Mouse (Mus musculus) heart, postnatal 0 days (tissue): Measurements from ENCODE around the gene Hnrnpf. TPM values are rescaled to one million over a fixed set of nuclear protein-coding genes. Genes with fewer than 3 reads are reported as not detected.

Experiments used
- ATAC-seq: fragments of 200-750 bp; cut with Nextera tagmentation; 2 replicates; pipeline ENCODE4 v1.8.0; 2017; ENCODE audit warnings: low read depth, moderate number of reproducible peaks, moderate library complexity; ENCODE audit not compliant: insufficient read depth
- DNase-seq: peaks from one replicate; pipeline ENCODE4 v3.0.0-alpha.2; 2016; ENCODE audit warnings: low spot score
- H3K27ac ChIP-seq: fragments of 300-500 bp; sonication (generic); 2 replicates; pipeline ENCODE4 v1.5.1; 2014; ENCODE audit warnings: low read depth, mild to moderate bottlenecking
- H3K27me3 ChIP-seq: fragments of 300-500 bp; sonication (generic); 2 replicates; pipeline ENCODE4 v1.6.1; 2014; ENCODE audit warnings: low read length, mixed read lengths; ENCODE audit not compliant: control insufficient read depth, insufficient read depth
- H3K36me3 ChIP-seq: fragments of 300-500 bp; sonication (generic); replicated peaks from 2 replicates; pipeline ENCODE4 v1.6.1; 2014; ENCODE audit warnings: low read length, mixed read lengths; ENCODE audit not compliant: control insufficient read depth, insufficient read depth
- H3K4me1 ChIP-seq: fragments of 300-500 bp; sonication (generic); 2 replicates; pipeline ENCODE4 v1.6.1; 2014; ENCODE audit warnings: antibody characterized with exemption; ENCODE audit not compliant: control insufficient read depth, insufficient read depth
- H3K4me2 ChIP-seq: fragments of 300-500 bp; sonication (generic); 2 replicates; pipeline ENCODE4 v1.6.1; 2014; ENCODE audit warnings: low read depth, mild to moderate bottlenecking, low read length, moderate library complexity
- H3K4me3 ChIP-seq: fragments of 300-500 bp; sonication (generic); 2 replicates; pipeline ENCODE4 v1.5.1; 2014; ENCODE audit warnings: low read depth, low read length
- H3K9ac ChIP-seq: fragments of 300-500 bp; sonication (generic); replicated peaks from 2 replicates; pipeline ENCODE4 v1.6.1; 2014; ENCODE audit warnings: low read depth, low read length, mixed read lengths
- H3K9me3 ChIP-seq: fragments of 300-500 bp; sonication (generic); replicated peaks from 2 replicates; pipeline ENCODE4 v1.6.1; 2016; ENCODE audit warnings: low read length; ENCODE audit not compliant: control insufficient read depth
- CTCF ChIP-seq: IDR thresholded peaks from 2 replicates; pipeline ENCODE4 v1.5.1; 2016; ENCODE audit warnings: antibody characterized with exemption, control low read depth, low read depth
- EP300 ChIP-seq: IDR thresholded peaks from 2 replicates; pipeline ENCODE4 v1.6.1; 2016; ENCODE audit warnings: antibody characterized with exemption, low read depth
- WGBS: fragments of 180-500 bp; shearing (Covaris S2); extraction: QIAGEN DNeasy Blood & Tissue Kit; methylation state at CpG from one replicate; pipeline ENCODE4 v1.1.7; 2014; 5-methylcytosine and 5-hydroxymethylcytosine counted together
- polyA plus RNA-seq: library from polyadenylated mRNA; unstranded; fragments of >200 nt; fragmentation: Nextera tagmentation; extraction: Ambion mirVana; gene quantifications from 2 replicates; pipeline ENCODE4 v1.2.1, GENCODE M21; 2015
- total RNA-seq: library from RNA; depleted of rRNA; stranded (reverse); fragments of >200 nt; gene quantifications from 2 replicates; pipeline ENCODE4 v1.2.3, GENCODE M21; 2014; ENCODE audit warnings: low replicate concordance

The Hnrnpf gene
- total and polyA plus RNA-seq, 2 experiments from 2014 or later: 234 to 314 TPM

DNA sequence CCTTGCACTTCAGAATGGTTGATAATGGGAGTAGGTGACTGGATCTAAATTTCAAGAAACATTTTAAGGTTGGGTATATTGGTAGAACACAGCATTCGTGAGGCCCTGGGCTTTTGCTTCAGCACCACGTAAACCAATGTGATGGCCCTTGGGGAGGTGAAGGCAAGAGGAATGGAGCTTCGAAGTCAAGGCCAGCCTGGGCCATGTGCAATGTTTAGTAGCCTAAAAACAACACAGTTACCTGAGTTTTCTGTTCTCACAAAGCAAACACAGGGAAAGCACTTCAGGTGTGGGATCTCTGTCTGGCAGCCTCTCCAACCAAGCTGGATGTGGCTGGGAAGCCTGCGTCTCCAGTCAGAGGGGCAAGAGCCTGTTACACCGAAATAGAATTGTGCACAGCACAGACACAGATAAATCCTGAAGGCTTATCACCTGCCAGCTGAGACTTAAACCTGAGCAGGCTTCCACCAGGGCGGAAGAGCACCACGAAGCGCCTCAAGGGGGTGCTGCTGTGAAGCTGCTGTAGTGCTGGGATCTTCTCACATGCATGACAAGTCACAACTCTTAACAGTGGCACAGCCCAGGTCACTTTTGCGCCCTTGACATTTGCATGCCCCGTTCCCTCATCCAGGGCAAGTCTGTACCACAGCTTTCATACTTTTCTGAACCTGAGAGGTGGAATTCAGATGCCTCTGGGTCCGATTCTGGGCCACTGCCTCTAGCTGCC, 32.4 kb downstream of the Hnrnpf start:
- Histone ChIP-seq H3K27me3 (no peaks in the 10 kb centered on the region), H3K9me3 (no peaks in the 10 kb centered on the region), H3K27ac (no peak overlapping the region), H3K4me1 (peaks cover 9% of the 10 kb centered on the region; the same call in 1 of the 2 replicates), H3K4me3 (no peak overlapping the region), H3K9ac (no peak overlapping the region; the same call in 1 of the 2 replicates), H3K36me3 (peaks cover 18% of the 10 kb centered on the region), H3K4me2 (no peak overlapping the region)
- peak; percentile 80 for ATAC-seq
- DNase-seq: peak; percentile 63
- 38% methylated on average over 11 of the region's 11 CpGs for WGBS
- TF ChIP-seq CTCF: peak; percentile 73
- TF ChIP-seq EP300: no peak

DNA sequence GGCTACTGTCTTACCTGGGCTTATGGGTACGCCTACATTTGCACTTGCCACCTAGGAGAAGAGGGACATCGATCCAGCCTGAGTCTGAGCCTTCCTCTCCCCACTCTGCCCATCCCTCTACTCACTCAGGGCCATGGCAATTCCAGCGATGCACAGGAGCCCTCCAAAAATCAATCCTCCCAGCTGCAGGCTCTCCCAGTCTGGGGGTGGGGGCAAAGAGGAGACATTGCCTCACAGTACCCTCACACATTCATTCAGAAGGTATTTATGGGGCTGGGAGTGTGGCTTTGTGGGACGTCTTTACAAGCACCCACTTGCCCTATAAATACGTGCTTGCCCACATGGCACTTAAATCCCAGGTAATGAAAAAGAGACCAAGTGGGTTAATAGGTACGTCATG, 34.2 kb downstream of the Hnrnpf start:
- Histone ChIP-seq H3K9ac (no peak overlapping the region), H3K27ac (no peak overlapping the region), H3K4me1 (peaks cover 9% of the 10 kb centered on the region; the same call in 1 of the 2 replicates), H3K9me3 (no peaks in the 10 kb centered on the region), H3K36me3 (peaks cover 10% of the 10 kb centered on the region; the same call in 1 of the 2 replicates), H3K4me3 (no peak overlapping the region), H3K4me2 (no peak overlapping the region), H3K27me3 (no peaks in the 10 kb centered on the region)
- 92% methylated on average over 6 of the region's 6 CpGs for WGBS
- ATAC-seq: no peak
- no peak for DNase-seq
- no peak for TF ChIP-seq CTCF
- TF ChIP-seq EP300: no peak

DNA sequence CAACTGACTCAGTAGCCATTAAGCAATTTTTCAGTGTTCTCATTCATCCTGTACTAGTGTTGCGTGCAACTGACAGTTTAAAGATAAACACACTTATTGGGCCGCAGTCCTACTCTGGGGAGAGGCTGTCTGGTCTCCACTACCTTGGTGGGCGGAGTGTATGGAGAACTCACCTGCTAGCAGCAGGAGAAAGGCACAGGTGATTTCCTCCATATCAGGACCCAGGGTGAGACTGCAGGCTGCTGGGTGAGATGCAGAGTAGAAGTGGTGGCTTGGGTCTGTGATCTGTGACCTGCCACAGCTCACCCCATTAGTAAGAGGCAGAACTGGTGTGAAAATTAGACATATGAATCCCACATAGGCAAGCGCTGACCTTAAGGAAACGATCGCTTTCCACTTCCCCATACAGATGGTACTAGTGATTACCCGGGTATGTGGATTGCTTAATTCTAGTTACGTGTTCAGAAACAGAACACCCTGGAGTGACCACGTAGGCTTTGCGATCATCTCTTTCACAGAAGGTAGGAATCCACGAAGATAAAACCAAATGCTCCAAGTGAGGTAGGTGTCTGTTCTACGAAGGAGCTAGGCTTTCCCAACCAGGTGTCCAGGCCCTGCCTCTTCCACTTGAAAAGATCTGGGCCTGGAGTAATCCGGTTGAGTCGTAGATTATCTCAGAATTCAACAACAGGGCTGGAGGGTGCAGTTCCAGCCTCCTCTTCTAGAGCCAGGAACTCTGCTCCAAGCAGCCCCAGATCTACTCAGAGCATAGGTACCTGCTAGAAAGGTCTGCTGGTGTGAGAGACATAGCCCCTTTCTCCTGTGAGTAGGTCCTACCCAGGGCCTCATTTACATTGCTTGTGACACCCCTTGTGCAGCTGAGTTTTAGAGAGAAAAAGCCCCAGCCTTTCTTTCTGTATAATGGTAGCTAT, 35.8 kb downstream of the Hnrnpf start:
- Histone ChIP-seq H3K4me3 (no peak overlapping the region), H3K9ac (no peak overlapping the region), H3K27me3 (no peaks in the 10 kb centered on the region), H3K4me1 (peaks cover 9% of the 10 kb centered on the region; the same call in 1 of the 2 replicates), H3K27ac (no peak overlapping the region), H3K4me2 (no peak overlapping the region), H3K9me3 (no peaks in the 10 kb centered on the region), H3K36me3 (no peaks in the 10 kb centered on the region)
- no peak for ATAC-seq
- 82% methylated on average over 14 of the region's 14 CpGs for WGBS
- no peak for TF ChIP-seq CTCF
- no peak for TF ChIP-seq EP300
- no peak for DNase-seq

DNA sequence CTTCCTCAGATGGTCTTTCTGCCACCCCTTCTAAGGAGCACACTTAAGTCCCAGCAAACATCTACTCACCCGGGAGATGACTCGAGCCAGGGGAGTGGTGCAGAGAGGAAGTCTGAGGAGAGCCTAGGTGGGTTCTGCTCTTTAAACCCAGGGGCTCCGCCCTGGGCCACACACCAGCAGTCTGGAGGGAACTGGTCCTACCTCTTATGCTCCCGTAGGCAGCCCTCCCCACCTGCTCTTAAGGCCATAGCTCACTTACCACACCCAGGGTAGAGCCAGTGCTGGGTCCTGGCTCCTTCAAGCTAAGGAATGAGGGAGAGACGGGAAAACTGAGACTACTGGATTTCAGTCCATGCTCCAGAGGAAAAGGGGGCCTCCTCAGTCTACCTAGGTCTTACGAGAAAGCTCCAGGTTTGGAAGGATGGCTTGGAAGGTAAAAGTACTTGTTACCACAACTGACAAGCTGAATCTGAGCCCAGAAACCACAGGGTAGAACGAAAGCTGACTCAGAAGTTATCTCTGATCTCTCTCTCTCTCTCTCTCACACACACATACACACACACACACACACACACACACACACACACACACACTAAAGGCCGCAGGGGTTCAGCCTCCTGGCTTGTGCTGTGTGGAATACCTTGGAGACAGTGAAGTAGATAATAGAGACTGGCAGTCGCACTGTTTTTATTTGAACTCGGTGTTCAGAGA, 37.3 kb downstream of the Hnrnpf start, which contains the start of gene Fxyd4:
TSS of gene Fxyd4 (minus strand) at position 471 of the 711 bp plus-strand sequence.
- 67% methylated on average over 10 of the region's 10 CpGs for WGBS
- no peak within 1 kb of the TSS for H3K27ac ChIP-seq
- H3K4me2 ChIP-seq: no peak within 1 kb of the TSS
- no peak for ATAC-seq
- no peaks in the 10 kb centered on the region for H3K36me3 ChIP-seq
- H3K9me3 ChIP-seq: no peaks in the 10 kb centered on the region
- H3K27me3 ChIP-seq: no peaks in the 10 kb centered on the region
- DNase-seq: no peak
- no peak within 1 kb of the TSS for H3K4me3 ChIP-seq
- peaks cover 8% of the 10 kb centered on the region; the same call in 1 of the 2 replicates for H3K4me1 ChIP-seq
- H3K9ac ChIP-seq: no peak within 1 kb of the TSS
- TF ChIP-seq CTCF: no peak
- no peak for TF ChIP-seq EP300

DNA sequence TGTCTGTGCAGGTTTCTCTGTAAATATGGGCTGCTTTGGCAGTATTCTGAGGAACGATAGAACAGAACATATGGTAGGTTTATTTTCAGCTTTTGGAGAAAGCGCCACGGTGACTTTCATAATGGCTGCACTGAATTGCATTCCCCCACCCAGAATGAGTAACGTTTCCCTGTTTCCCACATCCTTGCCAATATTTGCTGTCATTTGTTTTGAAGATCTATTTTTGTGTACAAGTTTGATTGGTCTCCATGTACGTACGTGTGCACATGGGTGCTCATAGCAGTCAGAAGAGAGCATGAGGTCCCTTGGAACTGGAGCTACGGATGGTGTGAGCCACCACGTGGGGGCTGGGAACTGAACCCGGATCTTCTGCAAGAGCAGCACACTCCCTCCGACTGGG, 38.8 kb downstream of the Hnrnpf start:
- Histone ChIP-seq H3K27me3 (no peaks in the 10 kb centered on the region), H3K9me3 (no peaks in the 10 kb centered on the region), H3K4me3 (no peak overlapping the region), H3K4me2 (no peak overlapping the region), H3K36me3 (no peaks in the 10 kb centered on the region), H3K27ac (no peak overlapping the region), H3K4me1 (no peaks in the 10 kb centered on the region), H3K9ac (no peak overlapping the region)
- TF ChIP-seq EP300: no peak
- no peak for TF ChIP-seq CTCF
- DNase-seq (no peak), ATAC-seq (no peak)
- WGBS: 78% methylated on average over 10 of the region's 10 CpGs
